Mouse (Mus musculus) frontal cortex, postnatal 25 days (tissue): ENCODE data around the gene Slc16a1.
"Not testable (repeated sequence)": the region's sequence is repeated elsewhere in the genome, so short reads cannot be mapped to it uniquely, and the experiment has no call there.

Experiments
- DNase-seq, 2 experiments: peaks; one replicate each; pipeline ENCODE4 v3.0.0; 2022; ENCODE audit warnings: low spot score in 2 of 2

The Slc16a1 gene

DNA sequence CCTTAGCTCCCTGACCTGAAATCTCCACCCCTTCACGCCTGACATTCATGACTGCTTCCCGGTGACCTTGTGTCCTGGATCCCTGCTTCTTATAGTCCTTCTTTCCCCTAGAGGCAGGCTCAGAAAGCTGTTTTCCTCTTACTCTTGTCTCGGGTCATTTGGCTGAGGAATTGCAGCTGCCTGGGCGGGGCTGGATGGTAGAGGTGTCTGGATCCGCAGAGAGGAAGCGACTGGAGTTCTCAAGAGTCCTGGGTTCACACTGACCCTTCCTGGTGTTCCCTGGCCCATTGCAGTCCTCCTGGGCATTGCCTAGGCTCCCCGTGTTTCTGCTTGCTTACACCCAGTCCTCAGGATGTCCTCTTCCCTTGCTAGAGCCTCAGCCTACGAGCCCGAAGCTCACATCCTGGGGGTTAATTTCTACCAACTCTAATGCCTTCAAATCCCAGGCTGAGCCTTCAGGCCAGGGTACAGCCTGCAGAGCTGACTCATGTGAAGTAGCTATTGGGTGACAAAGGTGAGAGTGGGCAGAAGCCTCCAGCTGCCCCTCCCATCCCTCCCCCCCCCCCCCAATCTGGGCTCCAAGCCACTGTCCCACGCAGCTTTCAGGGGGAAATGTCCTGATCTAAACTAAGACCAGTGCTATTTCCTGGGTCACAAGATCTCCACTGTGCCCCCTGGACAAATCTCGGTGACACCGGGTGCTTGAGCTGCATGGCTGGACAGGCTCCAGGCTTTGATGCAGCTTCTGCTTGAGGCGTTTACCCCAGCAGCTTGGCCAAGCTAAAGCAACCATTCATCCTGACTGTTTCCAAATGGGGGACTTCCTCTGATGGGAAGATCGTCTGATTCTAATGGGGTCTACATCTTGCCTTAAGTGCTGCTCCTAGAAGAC lies 36.1 kb downstream of the Slc16a1 start:
- DNase-seq = no peak

DNA sequence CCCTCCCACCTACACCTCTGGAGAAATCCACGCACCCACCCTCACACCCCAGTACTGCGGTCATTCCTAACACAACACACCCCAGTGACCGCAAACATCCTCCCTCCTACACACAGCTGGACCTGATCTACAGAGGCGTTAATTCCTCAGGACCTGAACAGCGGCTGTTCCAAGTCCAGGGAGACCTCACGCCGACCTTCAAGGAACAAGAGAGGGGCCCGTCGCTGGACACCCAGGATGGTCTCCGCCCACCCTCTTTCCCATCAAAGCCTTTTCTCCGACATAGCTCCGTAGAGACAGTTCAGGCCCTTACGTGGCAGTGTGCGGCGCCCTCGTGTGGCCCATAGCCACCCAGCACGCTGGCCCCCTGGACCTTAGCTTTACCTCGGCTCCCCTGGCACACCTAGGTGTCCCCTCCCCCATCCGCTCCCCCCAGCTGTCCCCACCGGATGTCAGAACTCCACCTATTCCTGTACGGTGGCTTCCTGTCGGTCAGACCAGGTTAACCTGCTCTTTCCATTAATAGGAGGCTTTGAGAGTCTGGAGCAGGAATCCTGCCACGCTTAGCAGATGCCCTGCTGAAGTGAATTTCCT lies 36.9 kb downstream of the Slc16a1 start:
- DNase-seq = peak; percentile 45 to 59

- DNase-seq = no peak
Measured at GRCm38 (mm10) chr3:104677781-104678180, 39.3 kb downstream of the Slc16a1 start.

GRCm38 (mm10) chr3:104678826-104679225 lies 40.4 kb downstream of the Slc16a1 start:
- no peak for DNase-seq

DNA sequence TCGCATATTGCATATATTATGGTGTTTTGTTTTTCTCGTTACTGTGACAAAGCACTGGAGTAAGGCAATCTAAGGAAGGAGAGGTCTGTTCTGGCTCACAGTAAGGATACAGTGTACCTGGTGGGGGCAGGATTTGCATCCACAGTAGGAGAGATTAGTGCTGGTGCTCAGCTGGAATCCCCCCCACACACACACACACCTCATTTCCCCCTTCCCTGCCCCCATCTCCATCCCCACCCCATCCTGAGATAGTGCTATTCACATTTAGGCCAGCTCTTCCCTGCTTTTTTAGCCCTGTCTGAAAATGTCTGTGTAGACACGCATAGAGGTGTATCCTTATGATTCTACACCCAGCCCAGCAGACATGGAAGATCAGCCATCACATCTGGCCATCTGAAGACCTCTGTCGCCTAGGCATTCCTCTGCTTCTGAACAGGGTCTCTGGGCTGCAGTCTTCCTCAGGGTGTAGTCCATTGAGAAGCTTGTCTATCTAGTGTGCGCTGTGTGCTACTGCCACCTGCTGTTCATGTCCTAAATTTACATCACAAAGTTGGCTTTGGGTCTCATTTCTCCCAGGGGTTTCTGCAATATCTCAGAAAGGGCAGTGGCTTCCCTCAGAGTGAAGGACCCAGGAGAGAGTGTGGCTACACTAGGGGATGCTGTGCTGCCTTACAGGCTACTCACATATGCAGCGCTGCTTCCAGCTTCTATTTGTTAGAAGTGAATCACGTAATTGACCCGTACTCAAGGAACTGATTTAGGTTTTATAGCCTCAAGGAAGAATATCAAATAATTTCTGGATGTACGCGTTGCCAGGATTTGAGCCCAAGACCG lies 44.4 kb downstream of the Slc16a1 start:
- DNase-seq = peak; percentile 22 to 37

DNA sequence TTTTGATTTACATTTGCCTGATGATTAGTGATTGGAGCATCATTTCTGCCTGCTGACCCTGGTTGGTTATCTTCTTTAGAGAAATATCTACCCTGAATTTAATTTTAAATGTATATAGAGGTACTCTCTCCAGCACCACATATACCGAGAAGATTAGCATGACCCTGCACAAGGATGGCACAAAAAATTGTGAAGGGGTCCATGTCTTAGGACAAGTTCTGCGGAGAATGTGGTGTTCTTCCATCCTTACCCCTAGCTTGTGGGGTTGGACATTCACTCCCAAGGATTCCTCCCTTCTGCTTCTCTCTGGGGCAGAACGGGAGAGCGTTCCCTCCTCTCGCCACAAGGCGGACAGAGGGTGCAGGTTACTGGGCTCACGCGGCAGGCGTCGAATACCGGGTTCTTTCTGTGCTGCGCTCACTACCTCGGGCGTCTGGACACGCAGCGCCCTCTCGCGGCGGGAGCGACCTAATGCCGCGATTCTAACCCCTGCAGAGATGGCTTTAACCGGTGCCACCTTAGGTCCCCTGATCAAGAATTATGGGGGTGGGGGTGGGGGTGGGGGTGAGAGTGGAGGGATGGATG lies 62.4 kb downstream of the Slc16a1 start:
- DNase-seq = peak; percentile 48 to 50

DNA sequence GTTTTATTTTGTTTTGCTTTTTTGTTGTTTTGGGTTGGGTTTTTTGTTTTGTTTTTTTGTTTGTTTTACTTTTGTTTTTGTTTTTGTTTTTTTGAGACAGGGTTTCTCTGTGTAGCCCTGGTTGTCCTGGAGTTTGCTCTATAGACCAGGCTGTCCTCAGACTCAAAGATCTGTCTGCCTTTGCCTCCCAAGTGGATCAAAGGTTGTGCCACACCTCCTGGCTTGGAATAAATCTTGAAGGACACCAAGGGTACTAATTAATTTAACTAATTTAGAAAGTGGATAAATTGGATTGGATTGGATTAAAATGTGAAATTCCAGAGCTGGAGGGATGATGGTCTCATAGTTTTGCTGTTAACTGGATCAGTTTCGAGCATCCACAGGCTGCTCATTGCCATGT lies 63.3 kb downstream of the Slc16a1 start:
- no peak for DNase-seq

- DNase-seq = no peak
Measured at GRCm38 (mm10) chr3:104703941-104704340, 65.5 kb downstream of the Slc16a1 start.

GRCm38 (mm10) chr3:104706446-104706845 lies 68.0 kb downstream of the Slc16a1 start:
- no peak for DNase-seq

- not testable (repeated sequence) for DNase-seq
Measured at GRCm38 (mm10) chr3:104706951-104707771, 68.7 kb downstream of the Slc16a1 start.

- not testable (repeated sequence) for DNase-seq
Measured at GRCm38 (mm10) chr3:104707772-104708144, 69.3 kb downstream of the Slc16a1 start.
